Mouse (Mus musculus): Measurements from ENCODE around the gene Tnfaip6.

Gene Tnfaip6

DNA sequence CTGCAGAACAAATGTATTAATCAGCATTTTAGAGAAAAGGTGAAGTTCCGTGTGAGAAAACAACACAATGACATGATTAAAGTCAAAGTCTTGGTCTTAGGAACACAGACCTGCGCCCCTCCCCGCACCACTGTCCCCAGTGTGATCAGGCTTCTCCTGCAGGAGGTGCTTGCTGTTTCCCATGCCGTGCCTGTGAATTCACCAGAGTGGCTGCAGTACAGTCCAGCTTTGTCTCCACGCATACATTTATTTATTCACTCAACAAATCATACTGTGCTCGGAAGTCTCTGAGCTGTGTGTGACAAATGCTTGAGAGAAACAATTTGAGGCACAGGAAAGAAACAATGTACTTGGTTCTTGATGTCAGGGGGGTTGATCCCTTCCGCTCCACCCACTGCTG, 21.4 kb upstream of the Tnfaip6 start:
- Histone ChIP-seq H3K27me3 (ENCODE audit: insufficient read depth, low read length) (no peaks in the 10 kb centered on the region), H3K36me3 (ENCODE audit: insufficient read depth, low read length) (no peaks in the 10 kb centered on the region), H3K9me3 (ENCODE audit: low read length) (no peaks in the 10 kb centered on the region), H3K4me1 (replicated peaks; ENCODE audit: low read depth, low read length) (peaks cover 29% of the 10 kb centered on the region), H3K4me3 (replicated peaks; ENCODE audit: low read length) (no peak overlapping the region)
- no peak for TF ChIP-seq POU5F1 (IDR thresholded peaks at IDR 0.05; ENCODE audit: borderline replicate concordance, low read length)
- TF ChIP-seq NANOG (IDR thresholded peaks at IDR 0.05; ENCODE audit: borderline replicate concordance, low read length) = no peak
- TF ChIP-seq CTCF (conservative IDR thresholded peaks at IDR 0.05; ENCODE audit: low read length) = no peak

DNA sequence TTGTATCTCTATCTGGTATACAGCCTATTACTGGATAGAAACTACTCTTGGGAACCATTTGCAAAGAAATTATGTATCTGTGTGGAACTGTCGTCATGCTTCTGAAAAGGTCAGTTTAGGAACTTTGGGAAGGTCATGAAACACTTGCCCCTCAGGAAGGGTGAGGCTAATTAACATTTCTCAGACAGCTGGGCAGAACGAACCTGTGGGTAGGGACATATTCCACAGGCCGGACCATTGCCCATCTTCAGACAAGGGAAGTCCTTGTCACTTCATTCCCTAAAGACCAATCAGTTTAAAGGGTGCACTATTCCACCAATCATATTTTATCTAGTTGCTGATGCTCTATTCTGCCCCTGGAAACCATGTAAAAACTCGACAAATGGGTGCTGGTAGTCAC, 10.7 kb upstream of the Tnfaip6 start:
- H3K4me3 ChIP-seq (replicated peaks; ENCODE audit: low read length) = no peak overlapping the region
- H3K4me1 ChIP-seq (replicated peaks; ENCODE audit: low read depth, low read length) = peaks cover 17% of the 10 kb centered on the region
- no peaks in the 10 kb centered on the region for H3K27me3 ChIP-seq (ENCODE audit: insufficient read depth, low read length)
- TF ChIP-seq POU5F1 (IDR thresholded peaks at IDR 0.05; ENCODE audit: borderline replicate concordance, low read length) = no peak
- no peak for TF ChIP-seq NANOG (IDR thresholded peaks at IDR 0.05; ENCODE audit: borderline replicate concordance, low read length)
- no peak for TF ChIP-seq CTCF (conservative IDR thresholded peaks at IDR 0.05; ENCODE audit: low read length)
- no peaks in the 10 kb centered on the region for H3K36me3 ChIP-seq (ENCODE audit: insufficient read depth, low read length)
- peaks cover 8% of the 10 kb centered on the region; the same call in 1 of the 2 replicates for H3K9me3 ChIP-seq (ENCODE audit: low read length)

DNA sequence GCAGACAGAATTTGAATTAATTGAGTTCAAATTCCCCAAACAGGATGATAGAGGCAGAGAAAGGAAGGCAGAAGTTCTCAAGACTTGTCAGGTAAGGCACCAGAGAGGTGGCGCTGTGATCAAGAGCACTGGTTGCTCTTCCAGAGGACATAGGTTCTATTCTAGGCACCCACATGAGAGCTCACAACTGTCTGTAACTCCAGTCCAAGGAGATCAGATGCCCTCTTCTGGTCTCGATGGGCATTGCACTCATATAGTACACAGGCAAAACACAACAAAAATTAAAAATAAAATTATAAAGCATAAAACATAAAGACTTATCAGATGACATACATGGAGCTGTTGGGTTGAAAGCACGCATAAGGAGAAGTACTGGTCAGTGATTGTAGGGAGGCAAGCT, 8.4 kb upstream of the Tnfaip6 start:
- peaks cover 24% of the 10 kb centered on the region for H3K4me1 ChIP-seq (replicated peaks; ENCODE audit: low read depth, low read length)
- H3K9me3 ChIP-seq (ENCODE audit: low read length) = peaks cover 8% of the 10 kb centered on the region; the same call in 1 of the 2 replicates
- 0 out of 2 replicates have a peak, but pooled peaks cover 3% of the 10 kb centered on the region for H3K27me3 ChIP-seq (ENCODE audit: insufficient read depth, low read length)
- no peaks in the 10 kb centered on the region for H3K36me3 ChIP-seq (ENCODE audit: insufficient read depth, low read length)
- H3K4me3 ChIP-seq (replicated peaks; ENCODE audit: low read length) = no peak overlapping the region
- TF ChIP-seq POU5F1 (IDR thresholded peaks at IDR 0.05; ENCODE audit: borderline replicate concordance, low read length) (no peak), CTCF (conservative IDR thresholded peaks at IDR 0.05; ENCODE audit: low read length) (peak; percentile 55), NANOG (IDR thresholded peaks at IDR 0.05; ENCODE audit: borderline replicate concordance, low read length) (no peak)

DNA sequence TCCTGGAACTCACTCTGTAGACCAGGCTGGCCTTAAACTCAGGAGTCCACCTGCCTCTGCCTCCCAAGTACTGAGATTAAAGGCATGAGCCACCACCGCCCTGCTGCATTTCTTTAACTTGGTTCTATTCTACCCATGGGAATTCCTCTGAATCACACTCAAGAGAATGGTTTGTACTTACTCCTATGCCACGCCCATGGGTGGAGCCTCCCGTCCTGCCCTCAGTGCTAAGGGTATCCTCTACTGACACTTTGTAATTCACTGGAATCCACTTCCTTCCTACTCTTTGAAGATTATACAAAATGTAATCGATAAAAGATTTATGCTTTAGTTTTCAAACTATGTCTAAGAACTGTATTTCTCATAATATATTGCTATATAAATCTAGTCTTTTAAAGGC, 6.3 kb upstream of the Tnfaip6 start:
- Histone ChIP-seq H3K36me3 (ENCODE audit: insufficient read depth, low read length) (no peaks in the 10 kb centered on the region), H3K27me3 (ENCODE audit: insufficient read depth, low read length) (0 out of 2 replicates have a peak, but pooled peaks cover 3% of the 10 kb centered on the region), H3K4me3 (replicated peaks; ENCODE audit: low read length) (no peak overlapping the region), H3K4me1 (replicated peaks; ENCODE audit: low read depth, low read length) (peaks cover 39% of the 10 kb centered on the region), H3K9me3 (ENCODE audit: low read length) (peaks cover 8% of the 10 kb centered on the region; the same call in 1 of the 2 replicates)
- TF ChIP-seq CTCF (conservative IDR thresholded peaks at IDR 0.05; ENCODE audit: low read length) (no peak), NANOG (IDR thresholded peaks at IDR 0.05; ENCODE audit: borderline replicate concordance, low read length) (no peak), POU5F1 (IDR thresholded peaks at IDR 0.05; ENCODE audit: borderline replicate concordance, low read length) (no peak)

DNA sequence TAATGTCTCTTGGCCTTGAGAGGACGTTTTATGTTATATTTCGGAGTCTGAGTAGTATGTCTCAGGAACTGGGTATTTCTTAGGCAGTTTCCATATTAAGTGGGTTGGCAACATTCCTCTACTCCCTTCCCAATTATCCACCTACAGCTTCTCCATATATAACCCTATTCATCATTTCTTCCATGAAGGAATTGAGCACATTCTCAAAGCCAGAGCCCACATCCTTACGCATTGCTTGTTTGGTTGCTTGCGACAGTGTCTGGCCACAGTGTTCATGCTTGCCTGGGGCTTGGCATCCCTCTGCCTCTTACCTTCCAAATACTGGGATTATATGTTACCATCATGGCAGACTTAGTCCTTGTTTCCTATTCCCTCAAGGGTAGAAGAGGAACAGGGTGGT, 3.2 kb upstream of the Tnfaip6 start:
- peaks cover 17% of the 10 kb centered on the region for H3K27me3 ChIP-seq (ENCODE audit: insufficient read depth, low read length)
- TF ChIP-seq CTCF (conservative IDR thresholded peaks at IDR 0.05; ENCODE audit: low read length) (no peak), NANOG (IDR thresholded peaks at IDR 0.05; ENCODE audit: borderline replicate concordance, low read length) (no peak), POU5F1 (IDR thresholded peaks at IDR 0.05; ENCODE audit: borderline replicate concordance, low read length) (no peak)
- H3K36me3 ChIP-seq (ENCODE audit: insufficient read depth, low read length) = no peaks in the 10 kb centered on the region
- no peaks in the 10 kb centered on the region for H3K9me3 ChIP-seq (ENCODE audit: low read length)
- H3K4me1 ChIP-seq (replicated peaks; ENCODE audit: low read depth, low read length) = peaks cover 48% of the 10 kb centered on the region
- H3K4me3 ChIP-seq (replicated peaks; ENCODE audit: low read length) = no peak overlapping the region

DNA sequence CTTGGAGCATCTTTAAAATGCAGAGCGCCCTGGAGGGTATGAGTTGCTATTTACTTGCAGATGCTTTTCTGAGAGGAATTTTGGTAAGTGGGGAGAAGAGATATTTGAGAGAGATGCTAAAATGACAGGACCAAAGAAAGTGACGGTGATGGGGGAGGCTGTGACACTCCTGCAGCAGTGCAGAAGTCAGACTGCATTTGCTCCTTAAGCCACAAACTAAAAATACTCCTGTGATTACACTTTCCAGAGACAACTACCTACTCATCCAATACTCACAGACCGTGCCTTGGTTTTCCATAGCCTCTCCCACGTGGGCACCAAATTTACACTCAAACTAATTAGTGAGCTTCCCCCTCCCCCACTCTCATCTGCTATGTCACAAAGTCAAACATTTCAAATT, 2.7 kb upstream of the Tnfaip6 start:
- peaks cover 20% of the 10 kb centered on the region for H3K27me3 ChIP-seq (ENCODE audit: insufficient read depth, low read length)
- no peak overlapping the region for H3K4me3 ChIP-seq (replicated peaks; ENCODE audit: low read length)
- H3K9me3 ChIP-seq (ENCODE audit: low read length) = no peaks in the 10 kb centered on the region
- H3K36me3 ChIP-seq (ENCODE audit: insufficient read depth, low read length) = no peaks in the 10 kb centered on the region
- H3K4me1 ChIP-seq (replicated peaks; ENCODE audit: low read depth, low read length) = peaks cover 48% of the 10 kb centered on the region
- TF ChIP-seq POU5F1 (IDR thresholded peaks at IDR 0.05; ENCODE audit: borderline replicate concordance, low read length) = no peak
- no peak for TF ChIP-seq CTCF (conservative IDR thresholded peaks at IDR 0.05; ENCODE audit: low read length)
- TF ChIP-seq NANOG (IDR thresholded peaks at IDR 0.05; ENCODE audit: borderline replicate concordance, low read length) = no peak

DNA sequence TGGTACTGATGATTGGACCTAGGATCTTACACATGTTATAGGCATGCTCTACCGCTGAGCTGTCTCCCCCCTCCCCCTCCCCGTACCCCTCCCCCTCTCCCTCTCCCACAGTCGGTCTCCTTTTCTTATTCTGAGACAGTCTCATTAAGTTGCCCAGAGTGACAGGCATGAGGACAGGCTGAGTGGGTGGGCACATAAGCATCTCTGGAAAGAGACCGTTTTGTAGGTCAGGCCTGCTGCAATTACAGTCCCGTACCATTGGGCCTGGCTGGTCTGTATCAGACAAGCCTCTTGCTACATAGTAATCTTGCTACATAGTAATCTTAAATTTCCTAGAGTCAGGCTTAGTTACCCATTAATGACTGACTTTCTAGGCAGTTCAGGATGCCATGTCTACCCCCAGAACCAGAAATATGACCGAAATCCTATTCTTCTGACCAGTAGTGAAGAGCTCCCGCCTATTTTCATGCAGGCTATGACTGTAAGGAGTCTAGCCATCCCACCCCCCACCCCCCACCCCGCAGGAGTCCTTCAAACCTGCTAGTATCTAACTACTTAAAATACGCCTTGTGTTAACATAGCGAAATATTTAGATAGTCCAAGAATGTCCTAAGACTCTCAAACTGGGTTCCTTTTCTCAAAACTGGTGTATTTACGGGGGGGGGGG, 747 bp upstream of the Tnfaip6 start:
- TF ChIP-seq NANOG (IDR thresholded peaks at IDR 0.05; ENCODE audit: borderline replicate concordance, low read length) = no peak
- H3K27me3 ChIP-seq (ENCODE audit: insufficient read depth, low read length) = peaks cover 20% of the 10 kb centered on the region
- H3K36me3 ChIP-seq (ENCODE audit: insufficient read depth, low read length) = no peaks in the 10 kb centered on the region
- peaks cover 43% of the 10 kb centered on the region for H3K4me1 ChIP-seq (replicated peaks; ENCODE audit: low read depth, low read length)
- H3K9me3 ChIP-seq (ENCODE audit: low read length) = no peaks in the 10 kb centered on the region
- H3K4me3 ChIP-seq (replicated peaks; ENCODE audit: low read length) = no peak overlapping the region

DNA sequence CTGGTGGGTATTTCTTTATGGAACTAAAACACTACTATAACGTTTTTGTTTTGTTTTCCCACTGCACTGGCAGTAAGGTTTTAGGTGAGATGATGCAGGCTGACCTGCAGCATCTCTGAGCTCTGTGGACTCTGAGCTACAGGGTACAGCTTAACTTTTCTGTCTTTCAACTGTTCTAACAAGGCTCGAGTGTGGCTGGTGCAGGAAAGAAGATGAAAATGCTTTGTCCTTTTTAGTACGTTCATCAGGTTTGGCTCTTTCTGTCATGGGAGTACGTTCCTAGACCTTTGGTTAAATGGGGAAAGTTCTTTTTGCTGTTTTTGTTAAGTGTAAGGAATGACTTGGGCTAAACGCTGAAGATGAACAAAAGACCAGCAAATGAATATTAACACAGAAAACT, 749 bp downstream of the Tnfaip6 start:
- Histone ChIP-seq H3K36me3 (ENCODE audit: insufficient read depth, low read length) (no peaks in the 10 kb centered on the region), H3K4me1 (replicated peaks; ENCODE audit: low read depth, low read length) (peaks cover 45% of the 10 kb centered on the region), H3K4me3 (replicated peaks; ENCODE audit: low read length) (no peak overlapping the region), H3K9me3 (ENCODE audit: low read length) (no peaks in the 10 kb centered on the region), H3K27me3 (ENCODE audit: insufficient read depth, low read length) (peaks cover 20% of the 10 kb centered on the region)
- TF ChIP-seq POU5F1 (IDR thresholded peaks at IDR 0.05; ENCODE audit: borderline replicate concordance, low read length) (no peak), NANOG (IDR thresholded peaks at IDR 0.05; ENCODE audit: borderline replicate concordance, low read length) (no peak), CTCF (conservative IDR thresholded peaks at IDR 0.05; ENCODE audit: low read length) (no peak)
